Mouse (Mus musculus): Measurements from ENCODE around the gene Adcy9.
A peak's percentile ranks its signal among the peaks of the same experiment; 100 is the strongest.

GRCm38 (mm10) chr16:4304176-4304922, 115.9 kb downstream of the Adcy9 start:
- peak; percentile 68 for TF ChIP-seq CTCF (IDR thresholded peaks at IDR 0.05; ENCODE audit: low read depth)
- no peak for TF ChIP-seq EP300 (IDR thresholded peaks at IDR 0.05; ENCODE audit: low read depth)
